Mouse (Mus musculus): ENCODE results near the gene Myoz2.

The Myoz2 gene

GRCm38 (mm10) chr3:123013476-123013875 is 21.3 kb downstream of the Myoz2 start:
- ATAC-seq (ENCODE audit: insufficient number of reproducible peaks, low FRiP score, low TSS enrichment): no peak

GRCm38 (mm10) chr3:123009417-123009816 is 25.4 kb downstream of the Myoz2 start:
- ATAC-seq (ENCODE audit: insufficient number of reproducible peaks, low FRiP score, low TSS enrichment): no peak

- no peak for ATAC-seq (ENCODE audit: insufficient number of reproducible peaks, low FRiP score, low TSS enrichment)
Observed at GRCm38 (mm10) chr3:123007386-123007785, 27.4 kb downstream of the Myoz2 start.

GRCm38 (mm10) chr3:123001053-123001452 is 33.8 kb downstream of the Myoz2 start:
- no peak for ATAC-seq (ENCODE audit: insufficient number of reproducible peaks, low FRiP score, low TSS enrichment)

GRCm38 (mm10) chr3:122998511-122998910 is 36.3 kb downstream of the Myoz2 start:
- ATAC-seq (ENCODE audit: insufficient number of reproducible peaks, low FRiP score, low TSS enrichment): no peak

- no peak for ATAC-seq (ENCODE audit: insufficient number of reproducible peaks, low FRiP score, low TSS enrichment)
Observed at GRCm38 (mm10) chr3:122996968-122997367, 37.8 kb downstream of the Myoz2 start.

- no peak for ATAC-seq (ENCODE audit: insufficient number of reproducible peaks, low FRiP score, low TSS enrichment)
Observed at GRCm38 (mm10) chr3:122986906-122987305, 47.9 kb downstream of the Myoz2 start.

GRCm38 (mm10) chr3:122986386-122986785 is 48.4 kb downstream of the Myoz2 start:
- no peak for ATAC-seq (ENCODE audit: insufficient number of reproducible peaks, low FRiP score, low TSS enrichment)

- ATAC-seq (ENCODE audit: insufficient number of reproducible peaks, low FRiP score, low TSS enrichment): no peak
Observed at GRCm38 (mm10) chr3:122985183-122985944, 49.5 kb downstream of the Myoz2 start.

- ATAC-seq (ENCODE audit: insufficient number of reproducible peaks, low FRiP score, low TSS enrichment): peak; percentile 95
Observed at GRCm38 (mm10) chr3:122984249-122985182, 50.3 kb downstream of the Myoz2 start, which contains the start of gene Usp53. Gene Usp53 (minus strand): TSS chr3:122984510.

GRCm38 (mm10) chr3:122983849-122984248 is 51.0 kb downstream of the Myoz2 start:
- ATAC-seq (ENCODE audit: insufficient number of reproducible peaks, low FRiP score, low TSS enrichment): no peak

- ATAC-seq (ENCODE audit: insufficient number of reproducible peaks, low FRiP score, low TSS enrichment): no peak
Observed at GRCm38 (mm10) chr3:122975964-122976363, 58.9 kb downstream of the Myoz2 start.

- no peak for ATAC-seq (ENCODE audit: insufficient number of reproducible peaks, low FRiP score, low TSS enrichment)
Observed at GRCm38 (mm10) chr3:122975363-122975762, 59.5 kb downstream of the Myoz2 start.

GRCm38 (mm10) chr3:122974833-122975232 is 60.0 kb downstream of the Myoz2 start:
- no peak for ATAC-seq (ENCODE audit: insufficient number of reproducible peaks, low FRiP score, low TSS enrichment)

- ATAC-seq (ENCODE audit: insufficient number of reproducible peaks, low FRiP score, low TSS enrichment): no peak
Observed at GRCm38 (mm10) chr3:122972126-122972822, 62.5 kb downstream of the Myoz2 start.

- no peak for ATAC-seq (ENCODE audit: insufficient number of reproducible peaks, low FRiP score, low TSS enrichment)
Observed at GRCm38 (mm10) chr3:122968391-122968790, 66.4 kb downstream of the Myoz2 start.

- ATAC-seq (ENCODE audit: insufficient number of reproducible peaks, low FRiP score, low TSS enrichment): no peak
Observed at GRCm38 (mm10) chr3:122964301-122964700, 70.5 kb downstream of the Myoz2 start.
